Mouse (Mus musculus) heart, embryonic 14.5 days (tissue): ENCODE results near the gene Pkib. TPM values are rescaled to one million over a fixed set of nuclear protein-coding genes. Genes with fewer than 3 reads are reported as not detected.
A peak's percentile ranks its signal among the peaks of the same experiment; 100 is the strongest.

ENCODE experiments used
- ATAC-seq: fragments of 200-750 bp; cut with Nextera tagmentation; 2 replicates; pipeline ENCODE4 v1.8.0; 2017; ENCODE audit warnings: low read depth, moderate TSS enrichment; ENCODE audit not compliant: insufficient number of reproducible peaks, insufficient read depth, low FRiP score
- H3K27ac ChIP-seq, 2 experiments: fragments of 200-500 bp in 1 of 2; fragments of 300-500 bp in 1 of 2; sonication (generic) in 1 of 2; replicated peaks in 1 of 2; 2 replicates each; pipeline ENCODE4 v1.5.1; 2012 to 2014; ENCODE audit warnings: low read depth in 2 of 2, low read length in 2 of 2, control low read depth in 1 of 2, mild to moderate bottlenecking in 1 of 2, mixed read lengths in 1 of 2; ENCODE audit not compliant: control insufficient read depth in 1 of 2, insufficient read depth in 1 of 2
- H3K27me3 ChIP-seq: fragments of 300-500 bp; sonication (generic); 2 replicates; pipeline ENCODE4 v1.6.1; 2014; ENCODE audit warnings: mild to moderate bottlenecking, low read length, control low read depth; ENCODE audit not compliant: control insufficient read depth, insufficient read depth
- H3K36me3 ChIP-seq: fragments of 300-500 bp; sonication (generic); 2 replicates; pipeline ENCODE4 v1.6.1; 2014; ENCODE audit warnings: mild to moderate bottlenecking, control low read depth, low read length, mixed read lengths; ENCODE audit not compliant: control insufficient read depth, insufficient read depth
- H3K4me1 ChIP-seq, 2 experiments: fragments of 200-500 bp in 1 of 2; fragments of 300-500 bp in 1 of 2; sonication (generic) in 1 of 2; 2 replicates each; pipeline ENCODE4 v1.6.1; 2012 to 2014; ENCODE audit warnings: low read length in 2 of 2, control low read depth in 1 of 2, mixed read lengths in 1 of 2; ENCODE audit not compliant: control insufficient read depth in 2 of 2, insufficient read depth in 2 of 2
- H3K4me2 ChIP-seq: fragments of 300-500 bp; sonication (generic); 2 replicates; pipeline ENCODE4 v1.6.1; 2014; ENCODE audit warnings: mild to moderate bottlenecking, low read length
- H3K4me3 ChIP-seq, 2 experiments: fragments of 200-500 bp in 1 of 2; fragments of 300-500 bp in 1 of 2; sonication (generic) in 1 of 2; 2 replicates each; pipeline ENCODE4 v1.5.1; 2012 to 2014; ENCODE audit warnings: low read length in 2 of 2, mild to moderate bottlenecking in 2 of 2, control low read depth in 1 of 2, low read depth in 1 of 2, moderate library complexity in 1 of 2; ENCODE audit not compliant: control insufficient read depth in 1 of 2, insufficient read depth in 1 of 2
- H3K9ac ChIP-seq: fragments of 300-500 bp; sonication (generic); 2 replicates; pipeline ENCODE4 v1.6.1; 2014; ENCODE audit warnings: mild to moderate bottlenecking, low read length
- H3K9me3 ChIP-seq: fragments of 300-500 bp; sonication (generic); 2 replicates; pipeline ENCODE4 v1.6.1; 2016; ENCODE audit warnings: low read length, control low read depth; ENCODE audit not compliant: control insufficient read depth
- WGBS: fragments of 180-500 bp; shearing (Covaris S2); extraction: QIAGEN DNeasy Blood & Tissue Kit; methylation state at CpG from one replicate; pipeline ENCODE4 v1.1.7; 2014; 5-methylcytosine and 5-hydroxymethylcytosine counted together
- polyA plus RNA-seq: library from polyadenylated mRNA; unstranded; fragments of >200 nt; fragmentation: Nextera tagmentation; extraction: Ambion mirVana; gene quantifications from 2 replicates; pipeline ENCODE4 v1.2.1, GENCODE M21; 2014

Gene Pkib
- 2.0 and 2.6 TPM in 2 replicates for polyA plus RNA-seq

DNA sequence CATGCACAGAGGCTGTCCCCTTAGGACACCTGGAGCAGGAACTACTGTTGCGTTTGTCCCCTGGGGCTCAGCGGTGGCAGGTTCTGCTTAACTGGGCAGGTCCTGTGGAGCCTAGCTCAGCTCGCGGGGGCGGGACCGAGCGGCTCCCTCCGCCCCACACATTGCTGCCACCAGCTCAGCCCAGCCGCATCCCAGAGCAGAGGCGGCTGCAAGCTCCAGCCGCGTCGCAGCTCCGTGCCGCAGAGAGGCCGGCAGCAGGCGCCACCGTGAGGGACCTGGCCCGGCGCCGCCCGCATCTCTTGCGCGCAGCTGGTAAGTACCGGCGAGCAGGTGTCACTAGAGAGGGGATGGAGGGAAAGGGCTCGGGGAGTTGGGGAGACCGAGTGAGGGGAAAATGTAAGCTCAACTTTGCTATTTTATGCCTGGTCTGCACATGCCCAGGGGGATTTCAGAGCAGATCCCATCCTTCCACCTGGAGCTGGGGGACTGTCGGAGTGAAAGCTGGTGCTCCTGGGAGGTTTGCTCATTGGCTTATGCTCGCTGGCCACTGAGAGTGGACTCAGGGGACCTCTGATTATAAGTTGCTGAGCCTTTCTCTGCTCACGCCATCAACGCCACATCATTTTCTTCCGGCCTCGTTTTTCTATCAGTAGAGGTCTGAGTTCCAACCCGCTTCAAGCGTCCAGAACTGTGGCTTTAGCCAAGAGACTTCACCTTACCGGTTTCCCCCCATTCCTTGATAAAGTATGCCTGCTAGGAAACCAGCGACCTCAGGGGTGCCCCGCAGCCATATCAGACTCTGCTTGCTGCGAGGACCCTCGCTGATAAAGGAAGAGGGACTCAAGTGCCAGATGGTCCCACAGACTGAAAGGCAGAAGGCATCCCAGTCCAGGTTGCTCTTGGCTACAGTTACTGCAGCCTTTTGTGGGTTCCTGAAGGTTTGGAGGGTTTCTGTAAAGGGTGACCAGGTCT lies at the start of gene Pkib:
Gene Pkib (plus strand): TSS at position 86 of the 972 bp plus-strand sequence.
- Histone ChIP-seq H3K4me1 (peaks cover 2 to 7% of the 10 kb centered on the region in 2 experiments; a peak in 3 of 4 replicates), H3K27me3 (peaks cover 9% of the 10 kb centered on the region), H3K4me2 (peak within 1 kb of the TSS; percentile 93), H3K9ac (peak within 1 kb of the TSS; percentile 55), H3K4me3 (peak within 1 kb of the TSS; percentile 42 to 48), H3K36me3 (no peaks in the 10 kb centered on the region), H3K9me3 (peaks cover 4% of the 10 kb centered on the region; the same call in 1 of the 2 replicates), H3K27ac (no peak within 1 kb of the TSS)
- WGBS = 3% methylated on average over 41 of the region's 41 CpGs
- ATAC-seq = peak; percentile 56; the same call in 1 of the 2 replicates

DNA sequence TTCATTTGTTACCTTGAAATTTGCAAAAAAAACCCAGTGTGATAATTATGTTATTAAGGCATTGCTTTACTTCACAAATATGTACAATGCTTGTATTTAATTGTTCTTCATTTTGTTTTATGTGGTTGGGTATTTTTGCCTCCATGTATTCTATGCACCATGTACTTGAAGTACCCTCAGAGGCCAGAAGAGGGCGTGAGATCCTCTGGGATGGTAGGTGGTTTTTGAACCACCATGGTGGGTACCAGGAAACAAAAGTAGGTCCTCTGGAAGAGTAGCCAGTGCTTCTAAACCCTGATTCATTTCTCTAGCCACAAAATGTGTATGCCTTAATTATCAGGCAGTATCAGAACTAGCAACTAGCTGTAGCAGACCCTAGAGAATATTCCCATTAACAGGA lies 47.9 kb upstream of the Pkib start:
- no peak overlapping the region for H3K9ac ChIP-seq
- no peaks in the 10 kb centered on the region for H3K27me3 ChIP-seq
- WGBS = 19% methylated on average over 1 of the region's 1 CpGs
- no peaks in the 10 kb centered on the region for H3K4me1 ChIP-seq
- no peak overlapping the region for H3K4me3 ChIP-seq
- H3K4me2 ChIP-seq = no peak overlapping the region
- H3K27ac ChIP-seq = no peak overlapping the region
- no peak for ATAC-seq
- H3K9me3 ChIP-seq = no peaks in the 10 kb centered on the region
- H3K36me3 ChIP-seq = no peaks in the 10 kb centered on the region

DNA sequence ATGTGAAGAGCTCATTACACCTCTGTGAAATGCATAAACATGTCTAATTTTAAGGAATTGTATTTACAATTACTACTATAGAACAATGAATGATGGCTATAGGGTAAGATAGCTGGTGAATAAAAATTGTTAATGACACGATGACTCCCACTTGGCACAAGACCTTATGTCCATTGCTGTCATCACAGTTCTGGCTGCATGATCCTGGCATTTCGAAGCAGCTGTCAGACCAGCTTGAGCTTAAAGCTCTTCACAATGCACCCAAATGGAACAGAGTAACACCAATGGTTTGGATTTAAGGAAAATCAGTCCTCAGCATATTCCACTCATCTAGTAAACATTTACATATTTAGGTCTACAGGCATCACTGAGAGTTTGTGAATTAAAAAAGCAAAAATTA lies 37.5 kb upstream of the Pkib start:
- Histone ChIP-seq H3K9me3 (no peaks in the 10 kb centered on the region), H3K4me1 (no peaks in the 10 kb centered on the region)
- WGBS = 65% methylated on average over 2 of the region's 2 CpGs

DNA sequence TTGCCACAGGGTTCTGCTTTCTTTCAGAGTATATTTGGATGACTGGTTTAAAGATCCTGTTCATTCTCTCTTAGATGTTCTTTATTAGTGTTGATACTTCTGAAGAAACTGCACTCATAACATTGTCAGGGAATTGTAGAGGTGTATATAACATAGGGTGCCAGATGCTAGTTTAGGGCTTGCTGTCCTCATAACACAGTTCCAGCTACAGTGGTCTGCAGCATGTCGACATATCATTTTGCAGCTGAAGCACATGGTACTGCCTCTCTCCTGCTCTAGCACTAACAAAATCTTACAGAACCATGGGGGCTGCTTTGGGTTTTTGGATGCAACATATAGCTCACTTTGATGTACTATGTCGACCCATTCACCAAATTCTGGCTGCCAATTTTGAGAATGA lies 34.6 kb upstream of the Pkib start:
- Histone ChIP-seq H3K4me1 (no peaks in the 10 kb centered on the region), H3K4me2 (no peak overlapping the region), H3K9ac (no peak overlapping the region), H3K4me3 (no peak overlapping the region), H3K9me3 (no peaks in the 10 kb centered on the region), H3K27me3 (no peaks in the 10 kb centered on the region), H3K36me3 (no peaks in the 10 kb centered on the region), H3K27ac (no peak overlapping the region)
- WGBS = 59% methylated on average over 2 of the region's 2 CpGs
- no peak for ATAC-seq

More for the DNA sequence above, 37.5 kb upstream of the Pkib start:
- no peak for ATAC-seq
- no peak overlapping the region for H3K9ac ChIP-seq
- no peak overlapping the region for H3K4me3 ChIP-seq
- H3K27ac ChIP-seq = no peak overlapping the region
- no peak overlapping the region for H3K4me2 ChIP-seq
- no peaks in the 10 kb centered on the region for H3K27me3 ChIP-seq
- H3K36me3 ChIP-seq = no peaks in the 10 kb centered on the region

DNA sequence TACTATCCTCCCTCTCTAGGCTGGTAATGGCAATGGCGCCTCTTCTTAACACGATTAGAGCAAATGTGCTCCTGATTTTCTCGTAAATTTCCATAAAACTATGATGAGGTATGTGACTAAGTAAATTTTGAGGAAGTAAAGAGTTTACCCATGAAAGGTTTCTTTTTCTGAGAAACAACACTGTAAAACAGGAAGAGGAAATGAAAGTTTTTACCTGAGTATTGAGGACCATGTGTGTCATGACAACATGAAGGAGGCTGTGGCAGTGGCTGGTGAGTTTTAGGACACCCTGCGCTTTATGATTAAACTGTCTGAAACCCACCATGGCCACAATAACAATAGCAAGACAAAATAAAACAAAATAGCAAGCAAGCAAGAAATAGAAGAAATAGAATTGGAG lies 28.8 kb upstream of the Pkib start:
- Histone ChIP-seq H3K27me3 (no peaks in the 10 kb centered on the region), H3K9ac (no peak overlapping the region), H3K27ac (no peak overlapping the region), H3K36me3 (no peaks in the 10 kb centered on the region), H3K9me3 (no peaks in the 10 kb centered on the region), H3K4me3 (no peak overlapping the region), H3K4me1 (no peaks in the 10 kb centered on the region), H3K4me2 (no peak overlapping the region)
- ATAC-seq = no peak
- 87% methylated on average over 4 of the region's 4 CpGs for WGBS

DNA sequence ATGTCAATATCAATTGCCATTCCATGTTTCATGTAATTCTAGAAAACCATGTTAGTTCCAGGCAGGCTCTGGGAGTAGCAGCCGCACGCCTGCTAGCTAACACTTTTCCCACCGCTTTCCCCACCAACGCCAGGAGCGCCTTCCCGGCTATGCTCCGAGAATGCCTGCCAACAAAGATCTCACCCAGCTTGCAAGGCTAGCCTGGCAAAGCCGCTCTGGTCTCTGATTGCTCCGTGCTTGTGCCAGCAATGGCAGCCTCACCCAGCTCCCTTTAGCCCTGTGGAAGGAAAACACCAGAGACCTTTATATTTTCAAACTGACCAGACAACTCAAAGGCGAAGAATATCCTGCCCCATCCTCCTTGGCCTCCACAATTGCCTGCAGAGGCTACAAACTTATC lies 8.5 kb upstream of the Pkib start:
- WGBS = 72% methylated on average over 10 of the region's 10 CpGs
- H3K27ac ChIP-seq = no peak overlapping the region
- H3K9ac ChIP-seq = no peak overlapping the region
- no peak for ATAC-seq
- H3K27me3 ChIP-seq = no peaks in the 10 kb centered on the region
- no peaks in the 10 kb centered on the region for H3K36me3 ChIP-seq
- no peak overlapping the region for H3K4me3 ChIP-seq
- no peak overlapping the region for H3K4me2 ChIP-seq
- no peaks in the 10 kb centered on the region for H3K9me3 ChIP-seq
- H3K4me1 ChIP-seq = no peaks in the 10 kb centered on the region

DNA sequence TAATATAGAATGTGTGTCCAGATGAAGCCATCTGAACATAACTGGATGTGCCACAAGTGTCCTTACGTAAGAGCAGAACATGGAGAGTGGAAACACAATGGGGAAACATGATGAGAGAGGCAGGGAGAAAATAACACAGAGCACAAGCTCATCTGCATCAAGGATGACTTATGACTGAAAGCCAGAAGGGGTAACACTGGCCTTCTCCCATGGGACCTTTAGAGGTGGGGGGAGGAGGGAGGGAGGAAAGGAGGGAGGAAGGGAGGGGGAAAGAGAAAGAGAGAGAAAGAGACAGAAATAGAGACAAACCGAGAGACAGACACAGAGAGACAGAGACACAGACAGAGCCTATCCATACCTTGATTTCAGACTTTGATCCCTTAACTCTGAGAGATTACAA lies 4.0 kb upstream of the Pkib start:
- Histone ChIP-seq H3K27ac (no peak overlapping the region), H3K36me3 (no peaks in the 10 kb centered on the region), H3K4me2 (no peak overlapping the region), H3K27me3 (peaks cover 4% of the 10 kb centered on the region), H3K4me1 (peaks cover 2 to 7% of the 10 kb centered on the region in 2 experiments; a peak in 3 of 4 replicates), H3K9ac (no peak overlapping the region), H3K4me3 (no peak overlapping the region), H3K9me3 (peaks cover 4% of the 10 kb centered on the region; the same call in 1 of the 2 replicates)
- 82% methylated on average over 2 of the region's 2 CpGs for WGBS
- ATAC-seq = no peak
